Mouse (Mus musculus) megakaryocyte, embryonic 14.5 days (primary cell): ENCODE data around the gene Cdc42ep4.

Experiments
- FLI1 ChIP-seq: IDR thresholded peaks from 2 replicates; pipeline ENCODE4 v1.6.1; 2012; ENCODE audit warnings: low read length, inconsistent platforms, mixed read lengths
- GATA1 ChIP-seq: IDR thresholded peaks from 3 replicates; pipeline ENCODE4 v1.6.1; 2012; ENCODE audit warnings: mixed read lengths, low read length, inconsistent platforms, borderline replicate concordance

- no peak for TF ChIP-seq FLI1
- no peak for TF ChIP-seq GATA1
These were observed 44.2 kb upstream of the Cdc42ep4 start for GRCm38 (mm10) chr11:113795846-113796245.
